Mouse (Mus musculus): ENCODE measurements around the gene Tmem37.

The Tmem37 gene

GRCm38 (mm10) chr1:120073519-120074306, at the start of gene Tmem37:
Gene Tmem37, minus strand, starts transcription at chr1:120074074.
- peak; percentile 45 to 49 for DNase-seq

GRCm38 (mm10) chr1:120122634-120123383, 48.9 kb upstream of the Tmem37 start:
- no peak for DNase-seq

GRCm38 (mm10) chr1:120121930-120122530, 48.2 kb upstream of the Tmem37 start:
- no peak for DNase-seq

- DNase-seq, result peak; percentile 99
Observed at GRCm38 (mm10) chr1:120120969-120121811, 47.3 kb upstream of the Tmem37 start, which contains the start of the genes Dbi and 3110009E18Rik. Gene Dbi, minus strand, starts transcription at chr1:120121078. Gene 3110009E18Rik, plus strand, starts transcription at chr1:120121187.

GRCm38 (mm10) chr1:120120141-120120968, 46.5 kb upstream of the Tmem37 start:
- DNase-seq, result peak; percentile 49 to 60

GRCm38 (mm10) chr1:120119389-120119788, 45.5 kb upstream of the Tmem37 start:
- DNase-seq, result peak; percentile 23 to 30

- DNase-seq, result no peak
Observed at GRCm38 (mm10) chr1:120118854-120119253, 45.0 kb upstream of the Tmem37 start.

GRCm38 (mm10) chr1:120116106-120116505, 42.2 kb upstream of the Tmem37 start:
- DNase-seq, result peak; percentile 36

- DNase-seq, result peak; percentile 89
Observed at GRCm38 (mm10) chr1:120115671-120116081, 41.8 kb upstream of the Tmem37 start.

GRCm38 (mm10) chr1:120112251-120113187, 38.6 kb upstream of the Tmem37 start:
- DNase-seq, result no peak

- no peak for DNase-seq
Observed at GRCm38 (mm10) chr1:120111766-120112165, 37.9 kb upstream of the Tmem37 start.

- DNase-seq, result no peak
Observed at GRCm38 (mm10) chr1:120109741-120110432, 36.0 kb upstream of the Tmem37 start.

- peak in 1 of 2 experiments; percentile 25 for DNase-seq
Observed at GRCm38 (mm10) chr1:120105556-120105959, 31.7 kb upstream of the Tmem37 start.

- no peak for DNase-seq
Observed at GRCm38 (mm10) chr1:120101227-120101609, 27.3 kb upstream of the Tmem37 start.

- no peak for DNase-seq
Observed at GRCm38 (mm10) chr1:120100456-120101226, 26.8 kb upstream of the Tmem37 start.

GRCm38 (mm10) chr1:120099483-120099882, 25.6 kb upstream of the Tmem37 start:
- DNase-seq, result no peak

GRCm38 (mm10) chr1:120098327-120098726, 24.5 kb upstream of the Tmem37 start:
- peak; percentile 55 to 60 for DNase-seq

- no peak for DNase-seq
Observed at GRCm38 (mm10) chr1:120094920-120095319, 21.0 kb upstream of the Tmem37 start.

Data from cerebellum, postnatal 14 days (tissue).